Mouse (Mus musculus): ENCODE data around the gene Ube2o. TPM values are rescaled to one million over a fixed set of nuclear protein-coding genes. Genes with fewer than 3 reads are reported as not detected.
A peak's percentile ranks its signal among the peaks of the same experiment; 100 is the strongest.

Gene Ube2o
- polyA plus RNA-seq, 1 experiment: 77.3 TPM

DNA sequence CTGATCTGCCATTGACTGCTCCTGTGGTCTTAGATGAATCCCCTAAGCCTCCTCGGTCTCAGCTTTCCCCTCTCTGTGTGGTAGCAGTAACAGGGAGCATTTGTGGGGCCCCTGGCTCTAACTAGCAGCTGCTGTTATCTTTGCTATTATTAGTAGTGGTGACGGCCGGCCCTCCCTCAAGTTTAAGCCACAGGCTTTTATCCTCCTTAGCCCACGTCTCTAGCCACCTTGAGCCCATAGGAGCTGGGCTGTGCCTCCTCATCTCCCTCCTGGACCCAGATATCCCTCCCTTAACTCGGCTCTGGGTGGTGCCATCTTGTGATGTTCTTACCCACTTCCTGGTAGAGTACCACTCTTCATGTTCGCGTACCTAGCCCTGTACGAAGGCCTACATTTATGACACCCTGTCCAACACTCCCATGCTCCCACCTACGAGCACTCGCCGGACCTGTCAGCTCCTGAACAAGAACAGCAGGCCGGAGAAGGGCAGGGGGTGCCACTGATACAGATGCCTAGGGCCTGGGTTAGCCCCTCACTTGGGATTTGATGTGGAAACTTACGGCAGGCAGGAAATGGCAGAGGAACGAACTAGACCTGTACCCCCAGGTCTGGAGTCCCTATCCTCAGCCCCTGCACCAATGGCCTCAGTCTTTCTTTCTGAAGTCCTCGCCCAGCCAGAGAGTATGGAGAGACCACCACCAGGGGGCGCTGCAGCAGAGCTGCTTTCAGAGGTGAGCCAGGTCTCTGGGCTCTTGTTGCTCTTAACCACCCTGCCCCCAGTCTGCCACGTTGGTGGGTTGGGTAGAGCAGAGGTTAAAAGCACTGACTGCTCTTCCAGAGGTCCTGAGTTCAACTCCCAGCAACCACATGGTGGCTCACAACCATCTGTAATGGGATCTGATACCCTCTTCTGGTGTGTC is 44.1 kb upstream of the Ube2o start:
- Histone ChIP-seq H3K36me3 (ENCODE audit: control insufficient read depth, insufficient read depth, low read length) (no peaks in the 10 kb centered on the region), H3K4me3 (ENCODE audit: extremely low read depth, insufficient read depth, insufficient read length) (no peak overlapping the region), H3K4me1 (ENCODE audit: control insufficient read depth, insufficient read depth, insufficient read length) (peaks cover 24% of the 10 kb centered on the region), H3K27ac (ENCODE audit: insufficient read depth, low read length) (no peak overlapping the region), H3K27me3 (ENCODE audit: control insufficient read depth, insufficient read depth, low read length) (no peaks in the 10 kb centered on the region)
- WGBS: 73% methylated on average over 17 of the region's 17 CpGs
- peak in 1 of 2 experiments; percentile 57 for DNase-seq (ENCODE audit: low read depth in 1 of 2, low spot score in 2 of 2)
- TF ChIP-seq POLR2A (IDR thresholded peaks at IDR 0.05; ENCODE audit: low read depth, low read length) (no peak), CTCF (IDR thresholded peaks at IDR 0.05; ENCODE audit: extremely low read depth, insufficient read depth, insufficient read length, insufficient replicate concordance) (peak; percentile 75)

DNA sequence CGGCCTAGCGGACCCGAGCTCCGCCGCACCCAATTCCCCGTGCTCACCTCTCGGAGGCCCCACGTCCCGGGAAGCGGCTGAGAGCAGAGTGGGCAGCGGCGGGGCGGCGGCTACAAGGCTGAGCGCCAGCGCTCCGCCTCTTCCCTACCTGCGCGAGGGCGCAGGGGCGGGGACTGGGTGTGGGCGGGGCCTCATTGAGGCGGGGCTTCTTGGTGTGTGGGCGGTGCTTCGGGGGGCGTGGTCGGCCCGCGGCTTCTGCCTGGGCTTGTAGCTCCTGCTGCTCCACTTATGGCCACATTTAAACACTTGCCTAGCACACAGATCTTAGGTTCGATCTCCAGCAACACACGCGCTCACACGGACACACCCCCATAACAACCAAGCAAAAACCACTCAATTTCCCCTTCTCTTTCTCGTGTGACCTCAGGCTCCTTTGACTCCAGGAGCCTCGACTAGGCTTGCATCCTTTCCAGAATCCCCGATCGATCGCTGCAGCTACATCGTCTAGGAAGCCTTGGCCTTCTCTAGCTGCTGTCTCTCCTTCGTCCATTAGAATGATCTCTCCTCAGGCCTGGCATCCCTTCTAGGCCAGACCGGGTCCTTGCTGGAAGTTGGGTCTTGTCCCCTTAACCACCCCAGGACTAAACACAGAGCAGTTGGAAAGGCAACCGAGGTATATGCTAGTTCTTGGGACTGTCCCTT is 43.0 kb upstream of the Ube2o start:
- Histone ChIP-seq H3K4me3 (ENCODE audit: extremely low read depth, insufficient read depth, insufficient read length) (peak overlapping the region; percentile 85), H3K27ac (ENCODE audit: insufficient read depth, low read length) (peak overlapping the region; percentile 78), H3K27me3 (ENCODE audit: control insufficient read depth, insufficient read depth, low read length) (no peaks in the 10 kb centered on the region), H3K36me3 (ENCODE audit: control insufficient read depth, insufficient read depth, low read length) (no peaks in the 10 kb centered on the region), H3K4me1 (ENCODE audit: control insufficient read depth, insufficient read depth, insufficient read length) (peaks cover 28% of the 10 kb centered on the region)
- TF ChIP-seq CTCF (IDR thresholded peaks at IDR 0.05; ENCODE audit: extremely low read depth, insufficient read depth, insufficient read length, insufficient replicate concordance) (no peak), POLR2A (IDR thresholded peaks at IDR 0.05; ENCODE audit: low read depth, low read length) (peak; percentile 46)
- DNase-seq (ENCODE audit: low read depth in 1 of 2, low spot score in 2 of 2): peak; percentile 69 to 84
- 12% methylated on average over 41 of the region's 42 CpGs for WGBS

GRCm38 (mm10) chr11:116623281-116624124 is 42.3 kb upstream of the Ube2o start:
- no peak for DNase-seq (ENCODE audit: low read depth in 1 of 2, low spot score in 2 of 2)
- peak overlapping the region; percentile 78 for H3K27ac ChIP-seq (ENCODE audit: insufficient read depth, low read length)

DNA sequence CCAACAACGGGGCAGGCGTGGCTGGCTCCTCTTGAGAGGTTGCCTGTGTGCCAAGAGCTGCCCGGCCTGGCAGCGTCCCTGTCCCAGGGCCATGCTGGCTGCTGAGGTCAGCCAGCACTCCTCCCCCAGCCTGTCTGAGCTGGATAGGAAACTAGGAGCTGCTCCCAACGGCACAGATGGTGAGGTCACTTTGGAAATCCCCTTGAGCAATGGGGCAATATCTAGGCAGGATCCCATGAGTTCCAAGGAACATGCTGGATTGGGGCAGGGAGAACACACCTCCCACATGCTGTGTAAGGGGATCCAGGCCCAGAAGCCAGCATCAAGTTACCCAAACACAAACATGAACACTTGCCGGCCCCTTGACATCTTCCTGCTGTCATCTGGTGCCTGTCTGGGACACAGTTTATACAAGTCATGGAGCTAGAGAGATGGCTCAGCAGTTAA is 40.0 kb upstream of the Ube2o start:
- Histone ChIP-seq H3K27ac (ENCODE audit: insufficient read depth, low read length) (peak overlapping the region; percentile 43; the same call in 1 of the 2 replicates), H3K4me1 (ENCODE audit: control insufficient read depth, insufficient read depth, insufficient read length) (peaks cover 56% of the 10 kb centered on the region), H3K36me3 (ENCODE audit: control insufficient read depth, insufficient read depth, low read length) (no peaks in the 10 kb centered on the region), H3K27me3 (ENCODE audit: control insufficient read depth, insufficient read depth, low read length) (no peaks in the 10 kb centered on the region), H3K4me3 (ENCODE audit: extremely low read depth, insufficient read depth, insufficient read length) (no peak overlapping the region)
- WGBS: 58% methylated on average over 6 of the region's 6 CpGs
- DNase-seq (ENCODE audit: low read depth in 1 of 2, low spot score in 2 of 2): no peak
- no peak for TF ChIP-seq POLR2A (IDR thresholded peaks at IDR 0.05; ENCODE audit: low read depth, low read length)
- no peak for TF ChIP-seq CTCF (IDR thresholded peaks at IDR 0.05; ENCODE audit: extremely low read depth, insufficient read depth, insufficient read length, insufficient replicate concordance)

More at GRCm38 (mm10) chr11:116623281-116624124, 42.3 kb upstream of the Ube2o start:
- H3K36me3 ChIP-seq (ENCODE audit: control insufficient read depth, insufficient read depth, low read length): no peaks in the 10 kb centered on the region
- no peaks in the 10 kb centered on the region for H3K27me3 ChIP-seq (ENCODE audit: control insufficient read depth, insufficient read depth, low read length)
- no peak for TF ChIP-seq CTCF (IDR thresholded peaks at IDR 0.05; ENCODE audit: extremely low read depth, insufficient read depth, insufficient read length, insufficient replicate concordance)
- no peak for TF ChIP-seq POLR2A (IDR thresholded peaks at IDR 0.05; ENCODE audit: low read depth, low read length)
- H3K4me3 ChIP-seq (ENCODE audit: extremely low read depth, insufficient read depth, insufficient read length): peak overlapping the region; percentile 85
- peaks cover 36% of the 10 kb centered on the region for H3K4me1 ChIP-seq (ENCODE audit: control insufficient read depth, insufficient read depth, insufficient read length)
- WGBS: 2% methylated on average over 40 of the region's 40 CpGs

- H3K4me3 ChIP-seq (ENCODE audit: extremely low read depth, insufficient read depth, insufficient read length): no peak overlapping the region
- no peak for DNase-seq (ENCODE audit: low read depth in 1 of 2, low spot score in 2 of 2)
- peak overlapping the region; percentile 43; the same call in 1 of the 2 replicates for H3K27ac ChIP-seq (ENCODE audit: insufficient read depth, low read length)
- TF ChIP-seq CTCF (IDR thresholded peaks at IDR 0.05; ENCODE audit: extremely low read depth, insufficient read depth, insufficient read length, insufficient replicate concordance) (no peak), POLR2A (IDR thresholded peaks at IDR 0.05; ENCODE audit: low read depth, low read length) (no peak)
- no peaks in the 10 kb centered on the region for H3K27me3 ChIP-seq (ENCODE audit: control insufficient read depth, insufficient read depth, low read length)
- peaks cover 60% of the 10 kb centered on the region for H3K4me1 ChIP-seq (ENCODE audit: control insufficient read depth, insufficient read depth, insufficient read length)
- WGBS: 79% methylated on average over 10 of the region's 10 CpGs
- no peaks in the 10 kb centered on the region for H3K36me3 ChIP-seq (ENCODE audit: control insufficient read depth, insufficient read depth, low read length)
Observed at GRCm38 (mm10) chr11:116620559-116621253, 39.5 kb upstream of the Ube2o start.

DNA sequence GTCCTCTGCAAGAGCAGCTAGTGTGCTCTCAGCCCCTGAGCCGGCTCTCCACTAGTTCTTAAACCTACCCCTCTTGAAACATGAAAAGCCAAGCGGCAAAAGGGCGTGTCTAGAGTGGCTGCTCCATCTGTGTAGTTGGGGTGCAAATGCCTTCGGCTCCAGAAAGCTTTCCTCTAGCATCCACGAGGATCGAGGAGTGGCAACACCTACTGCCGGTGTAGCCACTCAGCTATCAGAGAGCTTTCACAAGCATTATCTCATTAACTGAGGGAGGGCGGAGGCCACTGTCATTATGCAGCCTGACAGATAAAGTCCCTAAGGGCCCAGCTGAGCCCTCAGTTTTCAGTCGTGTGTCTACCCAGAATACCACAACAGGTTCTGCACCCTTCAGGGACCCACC is 38.8 kb upstream of the Ube2o start:
- TF ChIP-seq CTCF (IDR thresholded peaks at IDR 0.05; ENCODE audit: extremely low read depth, insufficient read depth, insufficient read length, insufficient replicate concordance) (no peak), POLR2A (IDR thresholded peaks at IDR 0.05; ENCODE audit: low read depth, low read length) (no peak)
- H3K27me3 ChIP-seq (ENCODE audit: control insufficient read depth, insufficient read depth, low read length): no peaks in the 10 kb centered on the region
- H3K4me3 ChIP-seq (ENCODE audit: extremely low read depth, insufficient read depth, insufficient read length): no peak overlapping the region
- H3K36me3 ChIP-seq (ENCODE audit: control insufficient read depth, insufficient read depth, low read length): no peaks in the 10 kb centered on the region
- 0 out of 2 replicates have a peak overlapping the region, but pooled peaks have one; percentile 16 for H3K27ac ChIP-seq (ENCODE audit: insufficient read depth, low read length)
- no peak for DNase-seq (ENCODE audit: low read depth in 1 of 2, low spot score in 2 of 2)
- 59% methylated on average over 9 of the region's 9 CpGs for WGBS
- H3K4me1 ChIP-seq (ENCODE audit: control insufficient read depth, insufficient read depth, insufficient read length): peaks cover 65% of the 10 kb centered on the region

Measured in spleen, adult 2 months (tissue).